Mouse (Mus musculus) midbrain, embryonic 14.5 days (tissue): ENCODE results near the gene Calcoco2. TPM values are rescaled to one million over a fixed set of nuclear protein-coding genes. Genes with fewer than 3 reads are reported as not detected.

Experiments used
- ATAC-seq: fragments of 200-750 bp; cut with Nextera tagmentation; 2 replicates; pipeline ENCODE4 v1.8.0; 2017; ENCODE audit warnings: moderate number of reproducible peaks, moderate library complexity; ENCODE audit not compliant: low FRiP score, low TSS enrichment
- DNase-seq: peaks from one replicate; pipeline ENCODE4 v3.0.0-alpha.2; 2015
- H3K27ac ChIP-seq: fragments of 300-500 bp; sonication (generic); replicated peaks from 2 replicates; pipeline ENCODE4 v1.5.1; 2014; ENCODE audit warnings: mild to moderate bottlenecking, low read depth, low read length, moderate library complexity
- H3K27me3 ChIP-seq: fragments of 300-500 bp; sonication (generic); 2 replicates; pipeline ENCODE4 v1.6.1; 2014; ENCODE audit warnings: low read length, control low read depth, mixed read lengths; ENCODE audit not compliant: control insufficient read depth, insufficient read depth
- H3K36me3 ChIP-seq: fragments of 300-500 bp; sonication (generic); 2 replicates; pipeline ENCODE4 v1.6.1; 2014; ENCODE audit warnings: low read length, control low read depth; ENCODE audit not compliant: control insufficient read depth, insufficient read depth
- H3K4me1 ChIP-seq: fragments of 300-500 bp; sonication (generic); 2 replicates; pipeline ENCODE4 v1.6.1; 2014; ENCODE audit warnings: mild to moderate bottlenecking, antibody characterized with exemption, low read length, control low read depth; ENCODE audit not compliant: control insufficient read depth, insufficient read depth
- H3K4me2 ChIP-seq: fragments of 300-500 bp; sonication (generic); 2 replicates; pipeline ENCODE4 v1.6.1; 2014; ENCODE audit warnings: mild to moderate bottlenecking, low read length, moderate library complexity
- H3K4me3 ChIP-seq: fragments of 300-500 bp; sonication (generic); replicated peaks from 2 replicates; pipeline ENCODE4 v1.5.1; 2014; ENCODE audit warnings: low read depth, low read length
- H3K9ac ChIP-seq: fragments of 300-500 bp; sonication (generic); replicated peaks from 2 replicates; pipeline ENCODE4 v1.6.1; 2014; ENCODE audit warnings: mild to moderate bottlenecking, low read length, moderate library complexity
- H3K9me3 ChIP-seq: fragments of 300-500 bp; sonication (generic); 2 replicates; pipeline ENCODE4 v1.6.1; 2016; ENCODE audit warnings: low read length, control low read depth, mixed read lengths; ENCODE audit not compliant: control insufficient read depth
- WGBS: fragments of 180-500 bp; shearing (Covaris S2); extraction: QIAGEN DNeasy Blood & Tissue Kit; methylation state at CpG from one replicate; pipeline ENCODE4 v1.1.7; 2014; 5-methylcytosine and 5-hydroxymethylcytosine counted together
- polyA plus RNA-seq: library from polyadenylated mRNA; unstranded; fragments of >200 nt; fragmentation: Nextera tagmentation; extraction: Ambion mirVana; gene quantifications from 2 replicates; pipeline ENCODE4 v1.2.1, GENCODE M21; 2014

Calcoco2 gene
- polyA plus RNA-seq, 1 experiment from 2014 or later = not detected

GRCm38 (mm10) chr11:96093361-96093760 is 18.4 kb downstream of the Calcoco2 start:
- WGBS = 16% methylated on average over 3 of the region's 3 CpGs

DNA sequence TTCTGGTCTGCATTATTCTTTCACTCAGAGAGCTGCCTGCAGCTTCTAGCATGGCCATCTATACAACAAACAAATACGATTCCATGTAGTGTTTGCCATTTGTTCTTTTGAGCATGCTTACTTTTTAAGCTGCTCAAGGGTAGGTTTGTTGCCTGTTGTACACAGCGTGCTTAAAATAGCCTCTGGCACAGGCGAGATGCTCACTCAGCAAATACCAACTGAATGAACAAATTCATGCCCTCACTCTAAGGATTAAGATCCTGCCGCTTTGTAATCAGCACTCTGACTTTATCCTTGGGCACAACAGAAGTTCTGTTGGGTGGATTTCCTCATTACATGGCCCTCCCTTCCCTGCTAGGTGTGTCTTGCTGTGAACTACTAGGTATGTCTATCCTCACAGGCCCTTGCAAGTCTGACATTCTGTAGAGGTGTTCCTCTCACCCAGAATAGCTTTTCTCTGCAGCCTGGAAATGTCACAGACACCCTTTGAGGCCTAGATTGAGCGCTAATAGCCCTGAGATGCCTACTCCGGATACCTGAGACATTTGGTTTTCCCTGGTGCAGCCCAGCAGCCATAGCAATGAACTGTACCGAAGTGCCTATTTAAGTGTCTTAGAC is 19.0 kb downstream of the Calcoco2 start:
- DNase-seq (no peak), ATAC-seq (no peak)
- Histone ChIP-seq H3K9me3 (no peaks in the 10 kb centered on the region; the same call in 1 of the 2 replicates), H3K27ac (no peak overlapping the region), H3K36me3 (no peaks in the 10 kb centered on the region), H3K4me3 (no peak overlapping the region), H3K9ac (no peak overlapping the region), H3K27me3 (no peaks in the 10 kb centered on the region), H3K4me1 (no peaks in the 10 kb centered on the region), H3K4me2 (no peak overlapping the region)
- 45% methylated on average over 7 of the region's 7 CpGs for WGBS

More at GRCm38 (mm10) chr11:96093361-96093760, 18.4 kb downstream of the Calcoco2 start:
- no peaks in the 10 kb centered on the region for H3K27me3 ChIP-seq
- H3K4me3 ChIP-seq = no peak overlapping the region
- no peaks in the 10 kb centered on the region for H3K36me3 ChIP-seq
- peak; percentile 67 for DNase-seq
- no peaks in the 10 kb centered on the region for H3K9me3 ChIP-seq
- H3K4me2 ChIP-seq = no peak overlapping the region
- H3K4me1 ChIP-seq = no peaks in the 10 kb centered on the region
- H3K27ac ChIP-seq = no peak overlapping the region
- no peak for ATAC-seq
- no peak overlapping the region for H3K9ac ChIP-seq

- DNase-seq (peak; percentile 51), ATAC-seq (no peak)
- no peaks in the 10 kb centered on the region; the same call in 1 of the 2 replicates for H3K9me3 ChIP-seq
- H3K9ac ChIP-seq = no peak overlapping the region
- WGBS = 69% methylated on average over 2 of the region's 2 CpGs
- H3K27ac ChIP-seq = no peak overlapping the region
- no peaks in the 10 kb centered on the region for H3K27me3 ChIP-seq
- no peaks in the 10 kb centered on the region for H3K36me3 ChIP-seq
- H3K4me2 ChIP-seq = no peak overlapping the region
- H3K4me3 ChIP-seq = no peak overlapping the region
- H3K4me1 ChIP-seq = no peaks in the 10 kb centered on the region
Observed at GRCm38 (mm10) chr11:96091073-96091472, 20.7 kb downstream of the Calcoco2 start.

DNA sequence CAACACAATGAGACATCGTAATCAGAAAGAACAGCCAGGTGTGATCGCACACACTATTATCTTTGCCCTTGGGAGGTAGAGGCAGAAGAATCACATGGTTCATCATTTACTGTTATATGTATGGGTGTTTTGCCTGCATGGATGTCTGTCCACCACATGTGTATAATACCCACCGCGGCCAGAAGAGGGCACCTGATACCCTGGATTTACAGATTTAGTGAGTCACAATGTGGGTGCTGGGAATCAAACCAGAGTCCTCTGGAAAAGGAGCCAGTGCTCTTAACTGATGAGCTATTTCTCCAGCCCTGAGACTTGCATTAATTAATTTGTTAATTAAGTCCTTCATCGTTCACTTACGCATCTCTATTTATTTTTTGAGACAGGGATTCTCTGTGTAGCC is 23.8 kb downstream of the Calcoco2 start:
- Histone ChIP-seq H3K9me3 (no peaks in the 10 kb centered on the region; the same call in 1 of the 2 replicates), H3K27ac (no peak overlapping the region), H3K9ac (no peak overlapping the region), H3K4me3 (no peak overlapping the region), H3K4me1 (no peaks in the 10 kb centered on the region), H3K27me3 (no peaks in the 10 kb centered on the region), H3K36me3 (no peaks in the 10 kb centered on the region), H3K4me2 (no peak overlapping the region)
- ATAC-seq (no peak), DNase-seq (no peak)
- 89% methylated on average over 6 of the region's 6 CpGs for WGBS

- WGBS = 76% methylated on average over 3 of the region's 3 CpGs
- no peak overlapping the region for H3K9ac ChIP-seq
- DNase-seq = no peak
- ATAC-seq = no peak
- no peaks in the 10 kb centered on the region for H3K4me1 ChIP-seq
- no peak overlapping the region for H3K27ac ChIP-seq
- no peak overlapping the region for H3K4me3 ChIP-seq
- no peak overlapping the region for H3K4me2 ChIP-seq
- H3K27me3 ChIP-seq = no peaks in the 10 kb centered on the region
- no peaks in the 10 kb centered on the region for H3K36me3 ChIP-seq
- no peaks in the 10 kb centered on the region; the same call in 1 of the 2 replicates for H3K9me3 ChIP-seq
Observed at GRCm38 (mm10) chr11:96082682-96083081, 29.1 kb downstream of the Calcoco2 start.

GRCm38 (mm10) chr11:96080736-96081135 is 31.0 kb downstream of the Calcoco2 start:
- DNase-seq (no peak), ATAC-seq (no peak)
- Histone ChIP-seq H3K4me3 (no peak overlapping the region), H3K27me3 (no peaks in the 10 kb centered on the region), H3K9ac (no peak overlapping the region), H3K4me1 (no peaks in the 10 kb centered on the region), H3K27ac (no peak overlapping the region), H3K36me3 (no peaks in the 10 kb centered on the region), H3K9me3 (no peaks in the 10 kb centered on the region), H3K4me2 (no peak overlapping the region)
- 82% methylated on average over 5 of the region's 5 CpGs for WGBS

- H3K36me3 ChIP-seq = peaks cover 9% of the 10 kb centered on the region
- H3K4me2 ChIP-seq = peak overlapping the region; percentile 54
- H3K27ac ChIP-seq = peak overlapping the region; percentile 75
- ATAC-seq (no peak), DNase-seq (no peak)
- 0 out of 2 replicates have a peak overlapping the region, but pooled peaks have one; percentile 44 for H3K9ac ChIP-seq
- H3K4me1 ChIP-seq = peaks cover 14% of the 10 kb centered on the region
- no peaks in the 10 kb centered on the region for H3K9me3 ChIP-seq
- 71% methylated on average over 13 of the region's 13 CpGs for WGBS
- peak overlapping the region; percentile 29 for H3K4me3 ChIP-seq
- H3K27me3 ChIP-seq = no peaks in the 10 kb centered on the region
Observed at GRCm38 (mm10) chr11:96076221-96077105, 35.3 kb downstream of the Calcoco2 start.

DNA sequence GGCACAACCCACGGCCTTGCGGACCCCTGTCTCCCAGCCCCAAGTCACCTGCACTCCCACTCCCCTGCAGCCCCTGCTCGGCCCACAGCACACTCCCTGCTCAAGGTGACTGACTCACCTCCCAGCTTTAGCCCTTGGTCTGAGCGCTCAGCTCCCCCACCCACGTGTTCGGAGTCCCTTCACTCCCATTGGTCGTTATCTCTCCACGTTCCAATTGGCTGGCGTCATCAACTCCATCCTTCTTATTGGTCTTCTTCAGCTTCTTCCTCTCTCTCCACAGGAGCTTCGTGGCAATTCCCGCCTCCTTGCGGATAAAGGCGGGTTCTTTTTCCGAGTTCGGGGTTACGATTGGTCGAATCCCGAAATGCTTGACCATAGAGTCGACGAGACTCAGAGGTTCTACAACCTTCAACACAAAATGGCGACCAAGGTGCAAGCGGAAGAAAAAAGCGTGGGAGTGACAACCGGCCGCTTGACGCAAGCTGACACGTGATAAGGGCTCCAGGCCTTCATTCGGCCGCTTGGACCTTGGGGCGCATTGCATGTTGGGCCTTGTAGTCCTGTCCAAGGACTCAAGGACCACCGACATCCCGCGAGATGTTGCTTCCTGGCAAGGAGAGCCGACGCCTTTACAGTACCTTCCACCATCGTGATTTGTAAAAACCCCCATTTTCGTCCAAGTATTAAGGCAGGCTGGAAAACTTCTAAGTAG is 36.1 kb downstream of the Calcoco2 start, which contains the start of gene Atp5g1:
TSS of gene Atp5g1 (minus strand) at position 162 of the 712 bp plus-strand sequence.
- DNase-seq = peak; percentile 99
- peaks cover 14% of the 10 kb centered on the region for H3K4me1 ChIP-seq
- H3K9ac ChIP-seq = peak within 1 kb of the TSS; percentile 66
- no peaks in the 10 kb centered on the region for H3K27me3 ChIP-seq
- peak within 1 kb of the TSS; percentile 79 for H3K4me2 ChIP-seq
- peaks cover 17% of the 10 kb centered on the region for H3K36me3 ChIP-seq
- H3K27ac ChIP-seq = peak within 1 kb of the TSS; percentile 75
- peak within 1 kb of the TSS; percentile 73 for H3K4me3 ChIP-seq
- no peaks in the 10 kb centered on the region for H3K9me3 ChIP-seq
- peak; percentile 97 for ATAC-seq
- under 1% methylated on average over 37 of the region's 37 CpGs for WGBS
